Mouse (Mus musculus) midbrain, embryonic 11.5 days (tissue): ENCODE data around the gene Ptgds. TPM values are rescaled to one million over a fixed set of nuclear protein-coding genes. Genes with fewer than 3 reads are reported as not detected.
A peak's percentile ranks its signal among the peaks of the same experiment; 100 is the strongest.

Experiments used
- ATAC-seq: fragments of 200-750 bp; cut with Nextera tagmentation; 2 replicates; pipeline ENCODE4 v1.8.0; 2017; ENCODE audit warnings: moderate TSS enrichment, moderate library complexity; ENCODE audit not compliant: low FRiP score
- DNase-seq: peaks from one replicate; pipeline ENCODE4 v3.0.0; 2015; ENCODE audit warnings: low spot score; ENCODE audit errors: missing footprints
- H3K27ac ChIP-seq: fragments of 300-500 bp; sonication (generic); 2 replicates; pipeline ENCODE4 v1.5.1; 2014; ENCODE audit warnings: low read depth, low read length
- H3K27me3 ChIP-seq: fragments of 300-500 bp; sonication (generic); 2 replicates; pipeline ENCODE4 v1.6.1; 2014; ENCODE audit warnings: mild to moderate bottlenecking, low read length, moderate library complexity, mixed read lengths; ENCODE audit not compliant: control insufficient read depth, insufficient read depth
- H3K36me3 ChIP-seq: fragments of 300-500 bp; sonication (generic); 2 replicates; pipeline ENCODE4 v1.6.1; 2014; ENCODE audit warnings: mild to moderate bottlenecking, low read length, moderate library complexity, mixed read lengths; ENCODE audit not compliant: control insufficient read depth, insufficient read depth
- H3K4me1 ChIP-seq: fragments of 300-500 bp; sonication (generic); 2 replicates; pipeline ENCODE4 v1.6.1; 2014; ENCODE audit warnings: low read length; ENCODE audit not compliant: control insufficient read depth, insufficient read depth
- H3K4me2 ChIP-seq: fragments of 300-500 bp; sonication (generic); 2 replicates; pipeline ENCODE4 v1.6.1; 2014; ENCODE audit warnings: mild to moderate bottlenecking, moderate library complexity
- H3K4me3 ChIP-seq: fragments of 300-500 bp; sonication (generic); 2 replicates; pipeline ENCODE4 v1.5.1; 2014; ENCODE audit warnings: low read depth, low read length
- H3K9ac ChIP-seq: fragments of 300-500 bp; sonication (generic); 2 replicates; pipeline ENCODE4 v1.6.1; 2014; ENCODE audit warnings: low read length
- H3K9me3 ChIP-seq: fragments of 300-500 bp; sonication (generic); 2 replicates; pipeline ENCODE4 v1.6.1; 2016; ENCODE audit warnings: low read length; ENCODE audit not compliant: control insufficient read depth
- WGBS: fragments of 180-500 bp; shearing (Covaris S2); extraction: QIAGEN DNeasy Blood & Tissue Kit; methylation state at CpG from one replicate; pipeline ENCODE4 v1.1.7; 2014; 5-methylcytosine and 5-hydroxymethylcytosine counted together
- polyA plus RNA-seq: library from polyadenylated mRNA; unstranded; fragments of >200 nt; fragmentation: Nextera tagmentation; extraction: Ambion mirVana; gene quantifications from 2 replicates; pipeline ENCODE4 v1.2.1, GENCODE M21; 2014

The Ptgds gene
- polyA plus RNA-seq, 1 experiment from 2014 or later, result not detected

DNA sequence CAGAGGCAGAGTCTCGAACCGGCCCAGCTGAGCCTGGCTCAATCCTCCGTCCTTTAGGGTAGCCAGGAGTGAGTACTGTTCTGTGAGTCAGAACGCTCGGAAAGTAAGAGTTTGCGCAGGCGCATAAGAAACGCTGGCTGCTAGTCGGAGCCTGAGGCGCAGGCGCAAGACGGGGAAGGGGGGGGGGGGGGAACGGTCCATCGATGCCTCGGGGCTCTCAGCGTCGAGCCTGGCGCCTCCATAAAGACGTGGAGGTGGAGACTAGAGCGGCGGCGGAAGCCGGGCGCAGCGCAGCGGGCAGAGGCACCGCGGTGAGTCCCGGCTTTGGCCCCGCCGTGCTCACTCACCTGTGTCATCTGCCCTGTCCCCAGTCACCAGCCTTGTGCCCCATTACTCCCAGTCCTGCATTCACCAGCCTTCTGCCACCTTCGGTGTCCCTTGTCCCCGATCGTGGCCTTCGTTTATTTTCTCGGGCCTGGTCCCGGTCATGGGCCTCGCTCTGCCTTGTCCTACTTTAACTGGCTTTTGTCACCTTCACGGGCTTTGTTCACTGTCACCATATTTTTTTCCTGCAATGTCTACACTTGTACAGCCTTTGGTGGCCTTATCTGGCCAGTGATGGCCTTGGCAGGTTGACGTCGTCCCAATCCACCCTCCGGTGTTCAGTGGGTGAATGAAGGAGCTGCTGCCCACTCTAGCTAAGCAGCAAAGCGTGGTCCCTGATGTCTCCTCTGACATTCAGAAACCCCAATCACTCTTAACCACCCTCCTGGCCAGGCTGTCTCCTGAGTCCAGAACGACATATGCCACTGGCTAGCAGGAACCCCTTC is 30.9 kb upstream of the Ptgds start, which contains the start of gene Fbxw5:
Fbxw5 (plus strand) TSS at position 175 of the 830 bp plus-strand sequence.
- no peak within 1 kb of the TSS; the same call in 1 of the 2 replicates for H3K27ac ChIP-seq
- DNase-seq, result peak; percentile 99
- no peaks in the 10 kb centered on the region for H3K36me3 ChIP-seq
- H3K9me3 ChIP-seq, result no peaks in the 10 kb centered on the region
- no peaks in the 10 kb centered on the region for H3K27me3 ChIP-seq
- peak within 1 kb of the TSS; percentile 90 for H3K9ac ChIP-seq
- peak within 1 kb of the TSS; percentile 79 for H3K4me3 ChIP-seq
- H3K4me1 ChIP-seq, result peaks cover 8% of the 10 kb centered on the region
- WGBS, result under 1% methylated on average over 38 of the region's 44 CpGs
- peak within 1 kb of the TSS; percentile 90 for H3K4me2 ChIP-seq
- ATAC-seq, result peak; percentile 88

DNA sequence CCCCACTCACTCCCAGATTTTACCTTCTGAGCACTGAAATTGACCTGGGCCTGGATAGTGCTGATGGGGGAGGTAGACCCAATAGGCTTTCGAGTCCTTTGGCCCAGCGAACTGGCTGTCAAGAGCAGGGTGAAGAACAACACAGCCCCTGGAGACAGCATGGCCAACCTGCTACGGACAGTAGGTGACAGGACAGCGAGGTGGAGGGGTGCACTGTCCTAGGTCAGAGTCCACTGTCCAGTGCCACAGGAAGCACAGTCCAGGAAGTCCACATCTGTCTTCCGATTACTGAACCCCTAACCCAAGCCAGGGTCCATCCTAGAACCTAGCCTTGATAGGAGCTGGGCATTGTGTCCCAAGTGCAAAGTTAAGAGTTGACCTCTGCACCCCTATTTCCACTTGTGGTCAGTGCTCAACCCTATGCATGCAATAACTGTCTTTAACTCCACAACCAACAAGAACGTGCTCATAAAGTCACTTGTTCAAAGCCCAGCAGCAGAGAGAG is 30.3 kb upstream of the Ptgds start:
- peak; percentile 49 for ATAC-seq
- H3K4me3 ChIP-seq, result peak overlapping the region; percentile 79
- H3K4me1 ChIP-seq, result peaks cover 8% of the 10 kb centered on the region
- 66% methylated on average over 6 of the region's 6 CpGs for WGBS
- H3K36me3 ChIP-seq, result no peaks in the 10 kb centered on the region
- no peak overlapping the region for H3K27ac ChIP-seq
- no peak for DNase-seq
- H3K27me3 ChIP-seq, result no peaks in the 10 kb centered on the region
- H3K9ac ChIP-seq, result peak overlapping the region; percentile 58
- H3K4me2 ChIP-seq, result peak overlapping the region; percentile 49
- H3K9me3 ChIP-seq, result no peaks in the 10 kb centered on the region

DNA sequence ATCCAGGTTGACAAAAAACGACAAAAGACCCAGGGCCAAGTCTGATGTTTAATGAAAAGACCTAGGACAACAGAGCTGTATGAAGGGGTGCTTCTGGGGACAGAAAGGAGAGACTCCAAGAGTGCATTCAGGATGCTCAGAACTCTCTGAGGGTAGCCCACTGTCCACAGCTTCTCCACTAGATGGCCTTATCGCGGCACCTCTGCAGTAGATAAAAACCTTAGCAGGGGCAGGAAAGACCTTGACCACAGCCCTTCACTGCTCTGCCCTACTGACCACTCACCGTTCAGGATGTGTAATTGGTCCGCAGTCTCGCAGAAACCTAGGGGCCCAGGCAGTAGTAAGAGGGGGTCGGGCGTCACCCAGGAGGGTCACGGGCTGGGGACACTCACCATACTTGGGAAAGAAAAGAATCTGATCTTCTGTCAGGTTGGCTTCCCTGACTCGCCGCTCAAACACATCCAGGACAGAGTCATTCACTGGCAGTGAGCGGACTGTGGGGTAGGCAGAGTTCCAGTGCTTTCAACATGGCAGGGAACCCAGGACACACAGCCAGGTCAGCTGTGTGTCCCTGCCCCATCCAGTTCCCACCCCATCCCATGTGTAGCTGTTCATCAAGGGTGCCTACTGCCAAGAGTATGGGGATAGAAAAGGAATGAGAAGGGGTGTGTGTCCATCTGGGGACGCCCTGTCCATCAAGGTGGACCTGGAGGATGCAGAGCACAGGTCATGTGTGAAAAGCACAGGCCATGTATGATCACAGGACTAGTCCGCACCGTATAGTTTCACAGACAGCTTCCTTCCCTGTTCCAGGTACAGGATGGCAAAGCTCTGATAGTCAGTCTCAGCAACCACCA is 29.0 kb upstream of the Ptgds start:
- H3K4me1 ChIP-seq, result peaks cover 8% of the 10 kb centered on the region
- H3K9me3 ChIP-seq, result no peaks in the 10 kb centered on the region
- no peak overlapping the region for H3K4me3 ChIP-seq
- WGBS, result 73% methylated on average over 15 of the region's 15 CpGs
- H3K27me3 ChIP-seq, result no peaks in the 10 kb centered on the region
- no peak overlapping the region for H3K27ac ChIP-seq
- no peak for DNase-seq
- H3K9ac ChIP-seq, result no peak overlapping the region
- H3K36me3 ChIP-seq, result no peaks in the 10 kb centered on the region
- H3K4me2 ChIP-seq, result no peak overlapping the region
- ATAC-seq, result no peak

DNA sequence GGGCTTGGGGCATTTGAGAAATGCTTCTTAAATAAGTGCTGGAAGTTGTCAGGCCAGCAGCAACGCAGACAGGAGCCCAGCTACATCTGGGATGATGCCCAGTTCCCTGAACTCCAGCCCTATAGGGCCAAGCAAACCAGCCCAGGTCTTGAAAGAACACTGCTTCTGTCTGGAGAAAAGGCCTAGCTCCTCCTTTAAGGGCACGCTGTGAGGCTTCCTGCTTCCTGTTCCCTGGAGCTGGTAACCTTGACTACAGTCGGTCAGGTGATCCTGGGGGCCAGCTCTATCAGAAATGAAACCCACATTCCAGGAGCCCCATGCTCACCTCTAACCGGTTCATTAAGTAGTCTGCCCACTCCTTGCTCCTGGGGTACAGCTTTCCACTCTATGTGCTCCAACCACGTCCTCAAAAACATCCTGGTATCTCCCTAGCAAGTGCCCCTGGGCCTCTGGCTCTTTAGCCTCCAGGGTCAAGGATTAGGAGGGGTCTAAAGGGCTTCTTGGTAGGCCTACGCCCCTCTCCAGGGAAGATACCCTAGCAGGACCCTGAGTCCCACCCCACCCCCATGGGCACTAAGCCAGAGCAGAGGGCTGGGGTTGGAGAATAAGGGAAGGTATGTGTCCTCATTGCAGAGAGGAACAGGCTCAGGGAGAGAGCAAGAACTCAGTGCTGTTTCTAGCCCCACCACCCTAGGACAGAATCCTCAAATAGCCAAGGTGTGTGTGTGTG is 28.2 kb upstream of the Ptgds start:
- peaks cover 8% of the 10 kb centered on the region for H3K4me1 ChIP-seq
- no peak overlapping the region for H3K27ac ChIP-seq
- WGBS, result 69% methylated on average over 6 of the region's 6 CpGs
- H3K36me3 ChIP-seq, result no peaks in the 10 kb centered on the region
- no peaks in the 10 kb centered on the region for H3K9me3 ChIP-seq
- H3K4me3 ChIP-seq, result no peak overlapping the region
- H3K9ac ChIP-seq, result no peak overlapping the region
- DNase-seq (no peak), ATAC-seq (no peak)
- H3K4me2 ChIP-seq, result no peak overlapping the region
- H3K27me3 ChIP-seq, result no peaks in the 10 kb centered on the region

DNA sequence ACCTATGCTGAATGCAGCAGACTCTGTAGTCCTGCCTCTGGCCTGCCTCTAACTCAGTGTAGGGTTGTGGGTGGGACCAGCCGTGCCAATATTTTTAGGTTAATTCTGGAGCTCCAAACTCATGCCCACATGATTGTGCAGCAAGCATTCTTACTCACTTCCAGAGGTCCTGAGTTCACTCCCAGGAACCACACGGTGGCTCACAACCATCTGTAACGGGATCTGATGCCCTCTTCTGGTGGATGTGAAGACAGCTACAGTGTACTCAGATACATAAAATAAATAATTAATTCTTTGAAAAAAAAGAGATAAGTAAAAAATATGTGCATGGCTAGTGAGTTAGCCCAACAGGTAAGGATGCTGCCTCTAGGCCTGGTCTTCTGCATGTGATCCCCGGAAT is 26.6 kb upstream of the Ptgds start:
- H3K4me1 ChIP-seq, result peaks cover 3% of the 10 kb centered on the region
- H3K9me3 ChIP-seq, result no peaks in the 10 kb centered on the region
- no peak overlapping the region for H3K4me3 ChIP-seq
- H3K36me3 ChIP-seq, result no peaks in the 10 kb centered on the region
- ATAC-seq (no peak), DNase-seq (no peak)
- no peak overlapping the region for H3K27ac ChIP-seq
- H3K27me3 ChIP-seq, result no peaks in the 10 kb centered on the region
- WGBS, result 44% methylated on average over 4 of the region's 4 CpGs
- no peak overlapping the region for H3K4me2 ChIP-seq
- no peak overlapping the region for H3K9ac ChIP-seq

DNA sequence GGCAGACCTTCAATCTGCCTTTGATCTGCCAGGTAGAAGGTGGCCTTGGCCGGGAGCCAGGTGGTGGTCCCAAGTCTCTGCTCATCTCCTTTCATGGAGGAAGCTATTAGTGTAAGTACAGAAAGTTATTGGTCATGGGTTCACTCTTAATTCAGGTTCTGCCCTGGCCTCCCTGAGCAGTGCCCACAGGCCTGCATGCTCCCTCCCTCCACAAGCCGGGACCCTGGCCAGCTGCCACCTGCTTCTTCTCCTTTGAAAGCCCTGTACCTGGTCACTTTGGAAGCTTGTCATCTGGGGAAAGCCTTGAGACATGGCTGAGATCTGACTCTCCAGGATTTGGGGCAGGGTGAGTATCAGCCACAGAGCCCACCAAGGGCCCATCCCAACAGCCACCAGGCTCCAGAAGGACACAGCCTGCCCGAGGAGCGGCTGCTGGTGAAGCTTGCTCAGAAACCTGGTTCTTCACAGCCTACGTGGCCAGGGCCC is 23.7 kb upstream of the Ptgds start, which contains the start of gene Lcn12:
Lcn12 (minus strand) TSS at position 436 of the 486 bp plus-strand sequence.
- no peak within 1 kb of the TSS for H3K4me3 ChIP-seq
- 90% methylated on average over 5 of the region's 5 CpGs for WGBS
- H3K27me3 ChIP-seq, result no peaks in the 10 kb centered on the region
- no peaks in the 10 kb centered on the region for H3K4me1 ChIP-seq
- ATAC-seq, result no peak
- H3K9me3 ChIP-seq, result no peaks in the 10 kb centered on the region
- no peak within 1 kb of the TSS for H3K9ac ChIP-seq
- DNase-seq, result no peak
- no peak within 1 kb of the TSS for H3K27ac ChIP-seq
- no peaks in the 10 kb centered on the region for H3K36me3 ChIP-seq
- no peak within 1 kb of the TSS for H3K4me2 ChIP-seq

DNA sequence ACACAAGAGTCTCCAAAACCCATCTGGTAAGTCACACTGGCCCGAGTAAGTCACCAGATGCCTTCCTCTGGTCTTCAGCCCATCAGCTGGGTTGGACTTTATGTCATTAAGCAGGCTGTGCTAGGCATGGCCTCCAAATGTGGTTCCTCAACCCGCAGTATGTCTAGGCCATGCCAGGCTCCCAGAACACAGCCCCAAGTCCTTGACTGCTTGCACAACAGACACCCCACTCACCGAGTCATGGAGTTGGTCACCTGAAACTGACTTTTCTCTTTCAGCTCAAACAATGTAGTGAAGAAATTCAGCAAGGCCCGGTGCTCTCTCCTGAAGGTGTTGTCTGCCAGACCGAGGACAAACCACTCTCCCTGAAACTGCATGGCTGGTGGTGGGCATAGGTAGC is 23.1 kb upstream of the Ptgds start:
- H3K4me3 ChIP-seq, result no peak overlapping the region

DNA sequence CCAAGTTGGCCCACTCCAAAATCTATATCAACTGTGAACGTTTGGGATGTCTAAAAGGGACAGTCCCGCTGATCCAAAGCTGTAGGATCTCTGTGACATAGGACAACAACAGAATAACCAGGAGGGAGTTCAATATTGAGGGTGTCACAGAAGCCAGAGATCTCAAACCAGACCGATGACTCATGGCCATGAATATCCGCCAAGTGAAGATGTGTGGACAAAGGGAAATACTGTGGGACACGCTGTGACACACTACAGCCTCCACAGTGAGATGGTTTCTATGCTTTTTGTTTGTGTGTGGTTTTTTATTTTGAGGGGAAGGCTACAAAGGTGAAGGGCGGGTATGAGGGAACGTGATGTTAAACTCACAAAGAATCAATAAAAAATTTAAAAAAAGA is 18.8 kb upstream of the Ptgds start:
- Histone ChIP-seq H3K9ac (no peak overlapping the region), H3K4me1 (no peaks in the 10 kb centered on the region), H3K4me2 (no peak overlapping the region), H3K9me3 (no peaks in the 10 kb centered on the region), H3K36me3 (no peaks in the 10 kb centered on the region), H3K4me3 (no peak overlapping the region), H3K27me3 (no peaks in the 10 kb centered on the region), H3K27ac (no peak overlapping the region)
- whole genome bisulfite sequencing, result 84% methylated on average over 7 of the region's 7 CpGs
- DNase-seq, result no peak
- ATAC-seq, result no peak

More for the DNA sequence above, 23.1 kb upstream of the Ptgds start:
- no peaks in the 10 kb centered on the region for H3K36me3 ChIP-seq
- H3K27ac ChIP-seq, result no peak overlapping the region
- peak; percentile 56 for DNase-seq
- ATAC-seq, result no peak
- no peak overlapping the region for H3K4me2 ChIP-seq
- H3K9ac ChIP-seq, result no peak overlapping the region
- WGBS, result 76% methylated on average over 5 of the region's 5 CpGs
- no peaks in the 10 kb centered on the region for H3K4me1 ChIP-seq
- no peaks in the 10 kb centered on the region for H3K27me3 ChIP-seq
- no peaks in the 10 kb centered on the region for H3K9me3 ChIP-seq
